Mouse (Mus musculus) inflammation-experienced regulatory T-cells, adult 6 months (primary cell): ENCODE results near the gene Gm5269. TPM values are rescaled to one million over a fixed set of nuclear protein-coding genes. Genes with fewer than 3 reads are reported as not detected.

Experiments used
- ATAC-seq: one replicate; pipeline ENCODE4 v1.8.0; 2017
- polyA plus RNA-seq, 3 experiments: library from polyadenylated mRNA; unstranded; fragments of 100-300 nt; shearing (Covaris generic); gene quantifications; one replicate each; pipeline ENCODE4 v1.2.1; 2017

Gm5269 gene
- not detected for polyA plus RNA-seq

DNA sequence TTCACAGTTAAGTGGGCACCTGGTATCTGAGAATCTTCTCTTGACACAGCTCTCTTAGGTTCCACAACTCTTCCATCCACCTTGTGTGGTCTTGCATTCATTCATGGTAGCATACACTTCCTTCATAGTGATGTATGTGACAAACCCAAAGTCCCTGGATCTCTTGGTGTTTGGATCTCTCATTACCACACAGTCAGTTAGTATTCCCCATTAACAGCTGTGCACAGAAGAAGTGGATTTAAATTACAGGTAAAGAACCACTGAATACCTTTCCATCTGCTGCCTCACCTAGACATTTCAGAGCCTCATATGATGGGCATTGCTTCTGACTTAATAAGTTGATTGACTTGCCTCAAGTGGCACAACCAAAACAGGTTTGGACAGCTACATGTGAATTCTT, at the start of gene Gm5269:
Gm5269 (minus strand) TSS at position 101 of the 400 bp plus-strand sequence.
- no peak for ATAC-seq

GRCm38 (mm10) chr1:45931127-45931526, 41.1 kb upstream of the Gm5269 start:
- no peak for ATAC-seq

- ATAC-seq, result no peak
Observed at GRCm38 (mm10) chr1:45926911-45927310, 36.8 kb upstream of the Gm5269 start.

GRCm38 (mm10) chr1:45926393-45926763, 36.3 kb upstream of the Gm5269 start, which contains the start of gene Slc40a1:
TSS of gene Slc40a1 (minus strand) at chr1:45926523.
- no peak for ATAC-seq

- ATAC-seq, result no peak
Observed at GRCm38 (mm10) chr1:45925500-45926392, 35.7 kb upstream of the Gm5269 start.

GRCm38 (mm10) chr1:45925131-45925499, 35.0 kb upstream of the Gm5269 start:
- ATAC-seq, result no peak

GRCm38 (mm10) chr1:45924516-45924915, 34.4 kb upstream of the Gm5269 start:
- ATAC-seq, result no peak

DNA sequence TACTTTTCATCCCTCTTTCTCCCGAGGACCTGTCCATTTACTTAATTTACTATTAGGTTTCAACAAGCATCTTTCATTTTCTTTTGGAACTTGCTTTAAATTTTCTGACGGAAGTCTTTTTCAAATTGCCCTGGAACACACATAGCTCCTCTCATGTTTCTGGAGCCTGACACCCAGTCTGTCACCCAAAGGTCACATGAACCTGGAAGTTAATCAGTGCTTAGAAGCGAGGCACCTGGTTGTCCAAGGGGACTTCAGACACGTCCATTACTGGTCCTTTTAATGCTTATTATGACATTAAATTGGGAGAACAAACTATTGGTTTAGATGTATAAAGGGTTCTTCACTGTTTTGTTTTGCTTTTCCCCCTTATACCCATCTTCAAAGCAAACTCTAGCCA, 33.2 kb upstream of the Gm5269 start:
- ATAC-seq, result no peak

DNA sequence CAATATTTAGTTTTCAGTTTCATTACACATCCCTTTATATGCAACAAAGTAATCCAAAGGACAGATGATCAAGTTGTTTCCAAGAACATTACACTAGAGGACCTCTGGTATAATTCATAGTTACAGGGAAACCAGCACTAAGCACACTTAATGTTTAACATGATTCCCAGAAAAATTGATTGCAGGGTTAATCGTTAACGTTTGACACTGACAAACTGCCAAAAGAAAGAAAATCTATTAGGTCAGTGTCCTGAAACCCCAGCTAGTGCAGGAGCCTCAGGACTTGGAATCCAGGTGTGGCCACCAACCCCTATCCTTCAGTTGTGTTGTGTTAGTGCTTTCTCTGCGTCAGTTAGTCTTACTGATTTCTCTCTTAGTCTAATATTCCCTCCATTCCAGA, 30.6 kb upstream of the Gm5269 start:
- ATAC-seq, result no peak

- ATAC-seq, result no peak
Observed at GRCm38 (mm10) chr1:45919752-45920151, 29.7 kb upstream of the Gm5269 start.

DNA sequence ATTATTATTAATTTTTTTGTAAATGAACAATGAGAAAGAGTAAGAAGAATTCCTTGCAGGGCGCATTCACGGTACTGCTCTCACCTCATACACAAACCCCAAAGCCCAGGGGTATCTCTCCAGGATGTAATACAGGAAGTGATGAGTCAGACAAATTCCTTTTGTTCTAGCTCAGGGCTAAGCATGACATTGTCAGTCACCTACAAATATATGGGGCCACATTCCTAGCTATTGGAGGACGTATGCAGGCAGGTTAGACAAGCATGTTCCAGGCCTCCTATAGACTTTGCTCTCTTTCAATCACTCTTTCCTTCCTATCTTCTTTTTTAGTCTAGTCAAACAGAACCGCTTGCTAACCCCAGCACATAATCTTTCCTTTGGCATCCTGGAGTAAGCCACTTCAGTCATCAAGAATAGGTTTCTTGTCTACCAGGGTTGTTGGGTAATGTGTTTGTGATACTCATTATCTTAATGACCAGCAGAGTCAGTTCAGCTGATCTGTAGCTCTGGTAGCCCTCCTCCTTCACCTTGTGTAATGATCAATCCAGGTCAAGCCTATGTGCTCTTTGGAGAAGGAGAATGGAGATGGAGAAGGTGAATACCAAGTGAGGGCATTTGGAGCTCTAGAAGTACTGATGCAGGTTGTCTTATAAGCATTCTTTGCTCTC, 27.2 kb upstream of the Gm5269 start:
- ATAC-seq, result no peak

DNA sequence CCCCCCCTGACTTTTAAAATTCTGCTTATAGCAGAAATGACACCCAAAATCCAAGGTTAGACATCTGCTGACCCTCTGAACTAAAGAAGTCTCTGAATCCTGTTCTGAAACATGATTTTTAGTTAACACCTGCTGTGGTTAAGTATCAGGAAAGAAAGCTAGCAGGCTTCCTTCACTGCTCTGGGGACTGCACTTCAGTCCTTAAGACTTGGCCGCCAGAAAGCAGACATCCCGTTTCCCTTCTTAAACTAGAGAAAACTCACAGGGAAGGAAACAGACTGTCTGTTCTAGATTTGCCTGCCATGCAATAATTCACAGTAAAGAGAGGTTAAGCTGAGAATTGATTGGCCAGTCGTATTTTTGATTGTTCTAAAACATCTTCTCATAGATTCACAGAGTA, 26.1 kb upstream of the Gm5269 start:
- no peak for ATAC-seq

- no peak for ATAC-seq
Observed at GRCm38 (mm10) chr1:45914236-45914635, 24.2 kb upstream of the Gm5269 start.

DNA sequence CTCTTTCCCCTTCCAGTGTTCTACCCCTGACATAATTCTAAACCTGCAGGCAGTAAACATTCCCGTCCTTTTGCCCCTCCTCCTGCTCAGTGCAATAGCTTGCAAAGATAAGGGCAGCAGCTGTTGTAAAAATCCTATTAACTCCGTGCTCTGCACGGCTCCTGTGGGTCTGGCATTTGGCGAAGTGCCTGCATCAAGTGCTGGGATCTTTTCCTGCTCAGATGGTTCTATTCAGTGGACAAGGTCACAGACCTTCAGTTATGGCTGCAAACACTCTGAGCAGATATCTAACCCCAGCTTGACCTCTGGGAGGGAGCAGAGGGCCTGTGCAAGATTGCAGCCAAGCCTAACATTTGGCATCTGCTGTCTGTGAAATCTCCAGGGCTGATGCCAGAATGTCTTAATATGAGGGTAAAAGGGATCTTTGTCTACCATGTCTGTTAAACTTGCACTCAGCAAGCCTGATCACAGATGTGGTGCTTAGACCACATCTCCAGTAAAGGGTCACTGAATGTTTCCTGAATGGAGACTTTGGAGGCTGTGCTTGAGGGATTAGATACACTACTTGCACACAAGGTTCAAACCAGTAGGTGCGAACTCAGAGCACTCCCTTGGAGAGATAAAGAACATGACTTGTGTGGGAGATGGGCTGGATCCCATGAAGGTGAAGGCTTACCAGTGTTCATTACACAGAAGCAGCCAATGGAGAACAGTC, 15.2 kb upstream of the Gm5269 start:
- ATAC-seq, result no peak

GRCm38 (mm10) chr1:45904161-45904560, 14.1 kb upstream of the Gm5269 start:
- ATAC-seq, result no peak

GRCm38 (mm10) chr1:45898044-45898443, 8.0 kb upstream of the Gm5269 start:
- ATAC-seq, result no peak

DNA sequence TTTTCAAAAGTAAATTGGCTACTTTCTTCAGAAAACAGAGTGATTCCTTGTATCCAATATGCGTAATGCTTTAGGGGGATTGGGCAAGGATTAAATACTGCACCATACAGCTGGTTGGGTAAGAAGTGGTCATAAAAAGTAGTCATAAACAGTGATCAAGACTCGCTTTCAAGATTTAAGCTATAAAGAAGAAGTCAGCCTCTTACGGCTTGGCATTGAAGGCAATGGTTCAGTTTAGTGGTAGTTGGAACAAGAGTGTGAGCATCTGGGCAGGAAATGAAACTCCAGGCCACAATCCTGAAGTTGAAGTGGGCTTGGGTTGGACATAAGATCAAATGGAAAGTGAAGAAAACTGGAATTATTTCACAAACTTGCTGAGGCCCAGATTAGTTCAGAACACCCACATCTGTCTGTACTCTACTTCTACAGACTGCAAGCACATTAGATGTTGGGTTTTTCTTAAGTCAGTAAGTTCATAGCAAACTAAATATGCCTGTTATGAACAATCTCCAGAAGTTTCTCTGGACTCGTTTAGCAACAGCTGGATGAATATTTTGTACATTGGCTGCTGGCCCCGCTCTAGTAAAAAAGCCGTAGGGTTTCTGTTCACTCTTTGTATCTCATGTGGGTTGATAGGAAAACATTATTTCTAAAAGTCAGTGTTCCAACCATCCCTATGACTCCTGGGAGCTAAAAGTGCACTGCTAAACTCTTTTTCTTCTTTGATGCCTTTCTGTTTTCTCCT, 4.3 kb upstream of the Gm5269 start:
- ATAC-seq, result no peak

GRCm38 (mm10) chr1:45891986-45892385, 1.9 kb upstream of the Gm5269 start:
- no peak for ATAC-seq

GRCm38 (mm10) chr1:45886800-45887199, 3.3 kb downstream of the Gm5269 start:
- ATAC-seq, result no peak

- ATAC-seq, result no peak
Observed at GRCm38 (mm10) chr1:45883378-45883777, 6.7 kb downstream of the Gm5269 start.

GRCm38 (mm10) chr1:45882076-45882475, 8.0 kb downstream of the Gm5269 start:
- no peak for ATAC-seq

GRCm38 (mm10) chr1:45881228-45881832, 8.7 kb downstream of the Gm5269 start:
- ATAC-seq, result no peak
